Mouse (Mus musculus) megakaryocyte, embryonic 14.5 days (primary cell): ENCODE data around the gene Rlbp1.

Experiments
- FLI1 ChIP-seq: IDR thresholded peaks from 2 replicates; pipeline ENCODE4 v1.6.1; 2012; ENCODE audit warnings: low read length, inconsistent platforms, mixed read lengths
- GATA1 ChIP-seq: IDR thresholded peaks from 3 replicates; pipeline ENCODE4 v1.6.1; 2012; ENCODE audit warnings: mixed read lengths, low read length, inconsistent platforms, borderline replicate concordance

DNA sequence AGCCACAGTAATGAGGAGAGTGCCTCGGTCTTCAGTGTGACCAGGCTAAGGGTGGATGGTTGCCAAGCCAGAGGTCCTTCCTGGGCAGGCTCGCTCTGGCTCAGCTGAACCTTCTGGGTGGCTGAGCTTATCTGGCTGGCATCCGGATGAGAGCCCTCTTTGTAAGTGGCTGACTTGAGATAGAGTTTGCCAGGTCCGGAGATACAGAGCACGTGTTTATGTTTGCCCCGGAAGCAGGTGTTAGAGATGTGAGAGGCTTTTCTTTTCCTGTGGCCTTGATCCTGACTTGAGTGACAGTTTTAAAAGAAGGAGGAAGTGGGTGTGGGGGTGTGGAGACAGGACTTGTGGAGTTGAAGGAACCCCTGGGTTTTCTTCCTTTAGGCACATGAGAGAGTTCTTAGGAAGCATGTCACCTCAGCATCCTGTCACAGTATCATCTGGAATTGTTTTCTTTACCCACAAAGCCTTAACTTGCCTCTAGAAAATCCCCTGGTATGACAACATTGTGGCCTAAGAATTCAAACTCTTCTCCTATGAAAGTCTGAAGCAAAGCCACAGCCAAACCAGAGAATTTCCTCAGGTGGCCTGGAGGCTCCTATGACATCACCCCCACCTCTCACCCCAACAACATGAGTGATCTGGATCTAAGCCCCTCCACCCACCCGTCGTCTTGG, 23.3 kb downstream of the Rlbp1 start:
- peak; percentile 68; the same call in 1 of the 3 replicates for TF ChIP-seq GATA1
- peak; percentile 64; the same call in 1 of the 2 replicates for TF ChIP-seq FLI1
